Mouse (Mus musculus) ES-E14 (cell line): ENCODE data around the gene Pola1. TPM values are rescaled to one million over a fixed set of nuclear protein-coding genes. Genes with fewer than 3 reads are reported as not detected.

Experiments
- DNase-seq: peaks from one replicate; pipeline ENCODE4 v3.0.0-alpha.2; 2013; ENCODE audit warnings: low read depth, low spot score
- H3K27ac ChIP-seq: 2 replicates; pipeline ENCODE4 v1.5.1; 2012; ENCODE audit warnings: low read depth, mild to moderate bottlenecking, low read length, moderate library complexity, mixed read lengths; ENCODE audit not compliant: poor library complexity, insufficient read depth, severe bottlenecking
- H3K36me3 ChIP-seq: 2 replicates; pipeline ENCODE4 v1.6.1; 2012; ENCODE audit warnings: mild to moderate bottlenecking, low read length, moderate library complexity, mixed read lengths; ENCODE audit not compliant: control insufficient read depth, poor library complexity, insufficient read depth, severe bottlenecking
- H3K4me1 ChIP-seq, 2 experiments: fragments of 150-350 bp in 1 of 2; sonication (generic) in 1 of 2; 2 replicates each; pipeline ENCODE4 v1.6.1; 2012; ENCODE audit warnings: low read length in 2 of 2, mild to moderate bottlenecking in 1 of 2, mixed read lengths in 1 of 2; ENCODE audit not compliant: control insufficient read depth in 2 of 2, insufficient read depth in 2 of 2, poor library complexity in 1 of 2
- H3K4me3 ChIP-seq, 2 experiments: fragments of 150-350 bp in 1 of 2; sonication (generic) in 1 of 2; 2 replicates each; pipeline ENCODE4 v1.5.1; 2012; ENCODE audit warnings: low read length in 2 of 2, low read depth in 1 of 2, mild to moderate bottlenecking in 1 of 2, mixed read lengths in 1 of 2; ENCODE audit not compliant: insufficient read depth in 1 of 2, poor library complexity in 1 of 2, severe bottlenecking in 1 of 2
- H3K9ac ChIP-seq: 2 replicates; pipeline ENCODE4 v1.6.1; 2012; ENCODE audit warnings: low read depth, mild to moderate bottlenecking, low read length, mixed read lengths; ENCODE audit not compliant: poor library complexity, insufficient read depth, severe bottlenecking
- H3K9me3 ChIP-seq: fragments of 150-350 bp; sonication (generic); 2 replicates; pipeline ENCODE4 v1.6.1; 2012; ENCODE audit warnings: low read depth, mild to moderate bottlenecking, low read length; ENCODE audit not compliant: control insufficient read depth, insufficient read depth
- CHD2 ChIP-seq: IDR thresholded peaks from 2 replicates; pipeline ENCODE4 v1.6.1; 2014; ENCODE audit warnings: mild to moderate bottlenecking, low read depth, low read length, inconsistent platforms
- HCFC1 ChIP-seq: IDR thresholded peaks from 2 replicates; pipeline ENCODE4 v1.6.1; 2012; ENCODE audit warnings: low read length, inconsistent platforms, borderline replicate concordance; ENCODE audit not compliant: insufficient read depth
- MAFK ChIP-seq: IDR thresholded peaks from 2 replicates; pipeline ENCODE4 v1.6.1; 2014; ENCODE audit warnings: mild to moderate bottlenecking, low read depth, low read length, inconsistent platforms; ENCODE audit not compliant: insufficient read depth
- ZC3H11A ChIP-seq: IDR thresholded peaks from 2 replicates; pipeline ENCODE4 v1.6.1; 2012; ENCODE audit warnings: low read depth, mild to moderate bottlenecking, inconsistent platforms, low read length, borderline replicate concordance
- ZNF384 ChIP-seq: IDR thresholded peaks from 2 replicates; pipeline ENCODE4 v1.6.1; 2012; ENCODE audit warnings: low read depth, low read length, inconsistent platforms
- in situ Hi-C, 2 experiments: fragments of 600-800 bp; cut with MboI; formaldehyde crosslinking; loops; one replicate each; pipeline ENCODE4 v1.15.1; 2025; ENCODE audit warnings: low sequenced_read_pairs in 2 of 2, inconsistent platforms in 1 of 2; ENCODE audit not compliant: unreplicated experiment in 2 of 2
- total RNA-seq: library from RNA; depleted of rRNA; stranded (reverse); fragments of 300-350 nt; gene quantifications from 2 replicates; pipeline ENCODE4 v1.2.3, GENCODE M21; 2012

Gene Pola1
- total RNA-seq, 1 experiment, result 40.3 TPM

DNA sequence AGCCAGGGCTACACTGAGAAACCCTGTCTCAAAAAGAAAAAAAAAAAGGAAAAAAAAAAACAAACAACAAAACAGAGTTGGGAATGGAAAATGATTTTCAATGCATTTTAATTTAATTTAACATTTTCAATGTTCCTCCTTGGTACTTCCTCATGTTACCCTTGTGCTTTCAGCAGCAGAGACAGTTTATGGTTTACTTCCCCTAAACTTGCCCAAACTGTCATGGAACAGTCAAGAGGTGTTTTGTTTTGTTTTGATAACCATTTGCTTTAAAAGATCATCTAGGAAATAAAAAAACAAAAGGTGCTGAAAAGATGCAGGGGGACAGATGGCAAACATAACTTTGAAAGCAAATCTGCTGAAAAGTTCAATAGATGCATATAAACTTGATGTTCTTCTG, 12.1 kb upstream of the Pola1 start:
- Histone ChIP-seq H3K4me3 (no peak overlapping the region), H3K36me3 (no peaks in the 10 kb centered on the region), H3K9me3 (no peaks in the 10 kb centered on the region), H3K27ac (no peak overlapping the region), H3K9ac (no peak overlapping the region), H3K4me1 (no peaks in the 10 kb centered on the region)
- in situ Hi-C loops, result no loop called here
- TF ChIP-seq HCFC1, result no peak
- no peak for TF ChIP-seq ZC3H11A
- TF ChIP-seq CHD2, result no peak
- no peak for TF ChIP-seq MAFK
- TF ChIP-seq ZNF384, result no peak
- no peak for DNase-seq

GRCm38 (mm10) chrX:93643600-93643999, 11.6 kb upstream of the Pola1 start:
- in situ Hi-C loops, result no loop called here

DNA sequence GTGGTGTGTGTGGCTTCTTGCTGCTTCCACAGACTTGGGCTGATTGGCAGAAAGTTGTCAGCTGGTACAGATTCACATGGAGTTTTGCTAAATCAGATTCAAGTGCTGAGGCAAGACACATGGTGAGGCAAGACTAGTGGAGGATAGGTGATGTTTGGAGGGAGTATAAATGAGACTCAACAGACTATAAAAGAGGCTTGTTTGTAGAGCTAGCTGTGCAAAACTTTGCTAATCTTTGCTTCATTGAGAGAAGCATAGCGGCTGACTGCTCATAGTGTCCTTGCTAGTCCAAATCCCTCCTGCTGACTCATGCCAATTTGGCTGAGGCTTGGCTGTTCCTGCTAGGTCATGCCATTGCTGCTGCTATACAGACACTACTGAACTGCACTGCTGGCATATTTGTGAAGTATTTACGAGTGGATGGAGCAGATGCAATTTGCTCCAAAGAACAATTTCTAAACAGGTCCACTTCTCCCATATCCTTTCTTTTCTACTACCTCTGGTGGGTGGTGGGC, 3.0 kb upstream of the Pola1 start:
- TF ChIP-seq MAFK (no peak), ZC3H11A (no peak), CHD2 (no peak), ZNF384 (no peak), HCFC1 (no peak)
- no peak overlapping the region for H3K4me3 ChIP-seq
- in situ Hi-C loops, result no loop called here
- DNase-seq, result no peak
- no peak overlapping the region for H3K27ac ChIP-seq
- H3K4me1 ChIP-seq, result peaks cover 0 to 4% of the 10 kb centered on the region in 2 experiments; a peak in 2 of 4 replicates
- no peaks in the 10 kb centered on the region for H3K36me3 ChIP-seq
- no peaks in the 10 kb centered on the region for H3K9me3 ChIP-seq
- no peak overlapping the region for H3K9ac ChIP-seq

More at GRCm38 (mm10) chrX:93643600-93643999, 11.6 kb upstream of the Pola1 start:
- DNase-seq, result no peak
- Histone ChIP-seq H3K4me3 (no peak overlapping the region), H3K9ac (no peak overlapping the region), H3K9me3 (no peaks in the 10 kb centered on the region), H3K4me1 (no peaks in the 10 kb centered on the region), H3K36me3 (no peaks in the 10 kb centered on the region), H3K27ac (no peak overlapping the region)
- TF ChIP-seq MAFK, result 0 out of 2 replicates have a peak, but pooled peaks have one; percentile 45
- TF ChIP-seq ZNF384, result no peak

DNA sequence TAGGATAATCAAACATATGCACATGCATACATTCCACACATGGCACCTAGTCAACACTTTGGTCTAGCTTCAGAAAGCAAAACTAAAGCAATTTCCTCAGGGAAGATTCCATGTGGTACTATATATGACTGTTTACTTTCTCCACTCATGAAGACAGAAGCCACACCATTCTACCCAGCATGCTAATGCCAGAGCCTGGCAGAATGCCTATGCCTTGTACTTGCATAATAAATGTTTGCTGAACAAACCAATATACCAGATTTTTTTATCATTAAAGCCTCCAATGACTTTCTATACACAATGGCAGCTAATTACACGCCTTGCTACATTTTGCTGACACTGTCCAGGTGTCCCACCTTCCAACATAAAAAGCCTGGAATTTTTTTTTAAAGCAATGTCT, 1.7 kb downstream of the Pola1 start:
- H3K4me1 ChIP-seq, result peaks cover 2 to 4% of the 10 kb centered on the region in 2 experiments; a peak in 2 of 4 replicates
- no peaks in the 10 kb centered on the region for H3K9me3 ChIP-seq
- DNase-seq, result no peak
- no peaks in the 10 kb centered on the region for H3K36me3 ChIP-seq
- in situ Hi-C loops, result no loop called here
- no peak overlapping the region for H3K27ac ChIP-seq
- TF ChIP-seq ZNF384, result no peak
- TF ChIP-seq ZC3H11A, result no peak
- no peak for TF ChIP-seq HCFC1
- no peak for TF ChIP-seq MAFK
- no peak for TF ChIP-seq CHD2
- H3K9ac ChIP-seq, result peak overlapping the region; percentile 5; the same call in 1 of the 2 replicates
- peak overlapping the region; percentile 25 to 94; a peak in 2 of 4 replicates for H3K4me3 ChIP-seq

DNA sequence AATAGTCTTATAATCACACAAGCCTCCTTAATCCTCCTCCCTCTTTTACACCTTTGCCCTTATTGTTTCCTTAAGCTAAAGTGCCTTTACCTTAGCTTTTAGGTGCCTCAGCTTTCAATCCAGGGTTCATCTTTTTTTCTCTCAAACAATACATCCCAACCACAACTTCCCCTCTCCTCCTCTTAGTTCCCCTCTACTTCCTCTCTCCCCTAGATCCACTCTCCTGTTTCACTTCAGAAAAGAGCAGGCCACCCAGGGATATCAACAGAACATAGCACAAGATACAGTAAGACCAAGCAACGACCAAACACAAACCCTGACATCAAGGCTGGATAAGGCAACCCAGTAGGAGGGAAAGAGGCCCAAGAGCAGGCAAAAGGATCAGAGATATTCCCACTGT, 29.7 kb downstream of the Pola1 start:
- no peak overlapping the region for H3K4me3 ChIP-seq
- no peaks in the 10 kb centered on the region for H3K9me3 ChIP-seq
- no peak overlapping the region for H3K9ac ChIP-seq
- TF ChIP-seq MAFK (no peak), ZNF384 (no peak), CHD2 (no peak), ZC3H11A (no peak)
- in situ Hi-C loops, result no loop called here
- peaks cover 2% of the 10 kb centered on the region; the same call in 1 of the 2 replicates for H3K36me3 ChIP-seq
- H3K27ac ChIP-seq, result no peak overlapping the region
- no peaks in the 10 kb centered on the region for H3K4me1 ChIP-seq
- no peak for DNase-seq
